Mouse (Mus musculus): ENCODE results near the gene Depdc1b. TPM values are rescaled to one million over a fixed set of nuclear protein-coding genes. Genes with fewer than 3 reads are reported as not detected.

The Depdc1b gene
- polyA plus RNA-seq, 1 experiment from 2014 or later, result 12.3 TPM

GRCm38 (mm10) chr13:108451122-108451521 lies 135.0 kb downstream of the Depdc1b start:
- Histone ChIP-seq H3K9me3 (ENCODE audit: control insufficient read depth, low read length) (no peaks in the 10 kb centered on the region), H3K4me1 (ENCODE audit: control insufficient read depth, insufficient read depth, low read length) (no peaks in the 10 kb centered on the region), H3K27me3 (ENCODE audit: control insufficient read depth, insufficient read depth, low read length) (no peaks in the 10 kb centered on the region), H3K27ac (ENCODE audit: low read depth, low read length) (no peak overlapping the region), H3K36me3 (ENCODE audit: control insufficient read depth, insufficient read depth, low read length) (no peaks in the 10 kb centered on the region), H3K4me2 (ENCODE audit: low read depth) (no peak overlapping the region), H3K9ac (ENCODE audit: low read length) (no peak overlapping the region), H3K4me3 (ENCODE audit: low read depth, low read length) (no peak overlapping the region)
- DNase-seq (ENCODE audit: low spot score) (no peak), ATAC-seq (ENCODE audit: insufficient read depth, low FRiP score, low TSS enrichment) (no peak)
- WGBS, result 92% methylated on average over 2 of the region's 2 CpGs

GRCm38 (mm10) chr13:108453064-108453919 lies 137.2 kb downstream of the Depdc1b start:
- H3K27me3 ChIP-seq (ENCODE audit: control insufficient read depth, insufficient read depth, low read length), result no peaks in the 10 kb centered on the region
- H3K27ac ChIP-seq (ENCODE audit: low read depth, low read length), result no peak overlapping the region
- no peaks in the 10 kb centered on the region for H3K9me3 ChIP-seq (ENCODE audit: control insufficient read depth, low read length)
- H3K9ac ChIP-seq (ENCODE audit: low read length), result no peak overlapping the region
- H3K4me2 ChIP-seq (ENCODE audit: low read depth), result no peak overlapping the region
- ATAC-seq (ENCODE audit: insufficient read depth, low FRiP score, low TSS enrichment) (no peak), DNase-seq (ENCODE audit: low spot score) (no peak)
- WGBS, result 79% methylated on average over 6 of the region's 6 CpGs
- no peaks in the 10 kb centered on the region for H3K4me1 ChIP-seq (ENCODE audit: control insufficient read depth, insufficient read depth, low read length)
- no peak overlapping the region for H3K4me3 ChIP-seq (ENCODE audit: low read depth, low read length)
- no peaks in the 10 kb centered on the region for H3K36me3 ChIP-seq (ENCODE audit: control insufficient read depth, insufficient read depth, low read length)

Other genes starting within 250 kb of the Depdc1b start
- 80.8 and 84.4 TPM in 2 replicates for gene Ndufaf2, start 157.7 kb upstream of the Depdc1b start, polyA plus RNA-seq (2014; fragmentation: Nextera tagmentation; extraction: Ambion mirVana)
- gene Ercc8, start 157.6 kb upstream of the Depdc1b start, polyA plus RNA-seq (2014; fragmentation: Nextera tagmentation; extraction: Ambion mirVana), result 25.1 and 26.5 TPM in 2 replicates
- 0.81 and 1.2 TPM in 2 replicates for gene Elovl7, start 101.9 kb upstream of the Depdc1b start, polyA plus RNA-seq (2014; fragmentation: Nextera tagmentation; extraction: Ambion mirVana)
- 11.1 and 12.0 TPM in 2 replicates for gene Pde4d, start 133.6 kb downstream of the Depdc1b start, polyA plus RNA-seq (2014; fragmentation: Nextera tagmentation; extraction: Ambion mirVana)